Mouse (Mus musculus) brain, embryonic 14.5 days (tissue): ENCODE results near the gene Otud5. TPM values are rescaled to one million over a fixed set of nuclear protein-coding genes. Genes with fewer than 3 reads are reported as not detected.
A peak's percentile ranks its signal among the peaks of the same experiment; 100 is the strongest.

Experiments
- DNase-seq: peaks from one replicate; pipeline ENCODE4 v3.0.0-alpha.2; 2011; ENCODE audit warnings: low read depth
- CTCF ChIP-seq: fragments of 200-500 bp; IDR thresholded peaks from 2 replicates; pipeline ENCODE4 v1.5.1; 2012; ENCODE audit warnings: inconsistent platforms, mild to moderate bottlenecking, moderate library complexity, borderline replicate concordance; ENCODE audit not compliant: insufficient read depth, insufficient read length; ENCODE audit errors: extremely low read depth
- POLR2A ChIP-seq: fragments of 200-500 bp; IDR thresholded peaks from 2 replicates; pipeline ENCODE4 v1.6.1; 2012; ENCODE audit warnings: mild to moderate bottlenecking, inconsistent platforms, borderline replicate concordance; ENCODE audit not compliant: poor library complexity, insufficient read depth, insufficient read length, severe bottlenecking; ENCODE audit errors: extremely low read depth
- polyA plus RNA-seq: library from polyadenylated mRNA; depleted of rRNA; stranded (reverse); fragments of >200 nt; gene quantifications from 2 replicates; pipeline ENCODE4 v1.2.3, GENCODE M21; 2012

Otud5 gene
- polyA plus RNA-seq, 1 experiment = 56.4 TPM

DNA sequence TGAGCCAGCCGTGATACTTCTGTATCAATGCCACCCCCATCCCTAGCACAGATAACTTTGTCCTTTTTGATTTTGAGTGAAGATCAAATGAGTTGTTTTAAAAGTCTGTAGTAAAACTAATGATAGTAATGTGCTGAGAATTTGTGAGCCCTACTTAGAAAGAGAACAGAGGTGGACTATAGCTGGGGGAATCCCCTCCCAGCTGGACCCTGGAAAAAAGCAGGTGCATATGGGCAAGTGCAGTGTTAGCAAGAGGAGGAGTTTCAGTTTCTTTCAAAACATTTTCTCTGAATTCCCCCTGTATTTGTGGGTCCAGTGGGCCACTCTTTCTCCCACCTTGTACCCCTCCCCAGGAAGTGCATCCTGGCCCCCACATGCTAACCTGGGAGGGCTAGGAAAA lies 22.0 kb downstream of the Otud5 start:
- TF ChIP-seq CTCF = no peak
- no peak for TF ChIP-seq POLR2A
- no peak for DNase-seq

DNA sequence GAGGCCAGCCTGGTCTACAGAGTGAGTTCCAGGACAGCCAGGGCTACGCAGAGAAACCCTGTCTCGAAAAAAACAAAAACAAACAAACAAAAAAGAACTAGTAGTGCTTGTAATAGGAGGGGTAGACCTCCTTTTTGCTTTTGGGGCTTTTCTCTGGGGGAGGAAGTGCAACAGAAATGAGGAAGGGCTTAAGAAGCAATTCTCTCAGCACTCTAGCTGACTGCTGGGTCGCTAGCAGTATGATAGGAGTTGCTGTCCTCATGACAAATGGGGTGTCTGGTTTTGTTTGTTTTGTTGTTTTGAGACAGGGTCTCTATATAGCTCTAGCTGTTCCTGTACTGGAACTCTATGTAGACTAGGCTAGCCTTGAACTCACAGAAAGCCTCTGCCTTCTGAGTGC lies 23.4 kb downstream of the Otud5 start:
- no peak for DNase-seq
- TF ChIP-seq CTCF (no peak), POLR2A (no peak)

DNA sequence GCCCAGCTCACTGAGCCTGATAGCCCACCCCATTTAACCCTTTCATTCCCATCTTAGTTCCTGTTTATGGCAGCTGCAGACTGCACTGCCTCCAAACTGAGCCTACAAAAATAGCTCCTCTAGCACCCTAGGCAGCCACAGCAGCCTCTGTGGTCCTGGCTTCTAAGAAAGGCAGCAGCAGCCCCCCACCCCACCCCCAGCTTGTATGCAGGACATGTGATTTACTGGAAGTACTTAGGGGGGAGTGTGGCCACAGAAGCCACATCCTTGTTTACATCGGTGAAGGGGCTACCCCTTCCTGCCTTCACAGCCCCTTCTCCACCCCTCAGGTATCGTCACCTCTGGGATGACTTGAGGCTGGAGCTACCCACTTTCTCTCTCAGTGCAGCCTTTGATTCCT lies 24.2 kb downstream of the Otud5 start:
- DNase-seq = no peak
- TF ChIP-seq POLR2A = no peak
- TF ChIP-seq CTCF = no peak

DNA sequence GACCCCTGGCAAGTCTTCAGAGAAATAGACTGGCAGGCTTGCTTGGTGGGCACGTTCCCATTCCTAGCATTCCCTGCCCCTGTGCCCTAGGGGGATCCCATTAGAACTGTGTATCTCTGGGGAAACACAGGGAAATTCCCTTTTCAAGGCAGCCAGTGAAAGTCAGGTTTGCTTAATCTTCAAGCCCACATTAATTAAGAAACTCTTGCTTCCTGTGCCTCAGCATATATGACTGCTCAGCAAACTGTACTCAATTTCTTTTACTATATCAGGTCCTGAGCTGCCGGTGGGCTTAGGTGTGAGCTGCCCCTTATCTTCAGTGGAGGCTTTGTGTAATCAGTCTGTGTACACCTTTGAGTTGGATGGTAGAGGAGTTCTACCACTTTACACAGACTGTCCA lies 24.6 kb downstream of the Otud5 start:
- TF ChIP-seq CTCF = no peak
- no peak for DNase-seq

DNA sequence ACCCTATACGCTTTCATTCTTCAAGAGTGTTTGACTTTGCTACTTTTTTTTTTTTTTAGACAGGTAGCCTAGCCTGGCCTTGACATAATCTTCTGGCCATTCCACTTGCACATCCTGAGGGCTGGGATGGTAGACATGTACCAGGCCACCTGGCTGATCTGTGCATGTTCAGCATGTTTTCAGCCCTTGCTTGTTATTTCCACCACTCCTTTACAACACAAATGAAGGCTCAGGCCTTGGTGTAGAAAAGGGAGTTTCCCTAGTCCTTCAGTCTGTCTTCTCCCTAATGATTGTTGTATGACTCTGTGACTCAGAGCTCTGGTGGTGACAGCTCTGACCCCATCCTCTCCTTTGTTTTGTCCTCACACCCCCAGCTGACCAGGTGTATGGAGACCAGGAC lies 26.0 kb downstream of the Otud5 start:
- DNase-seq = no peak
- no peak for TF ChIP-seq POLR2A
- TF ChIP-seq CTCF = no peak

DNA sequence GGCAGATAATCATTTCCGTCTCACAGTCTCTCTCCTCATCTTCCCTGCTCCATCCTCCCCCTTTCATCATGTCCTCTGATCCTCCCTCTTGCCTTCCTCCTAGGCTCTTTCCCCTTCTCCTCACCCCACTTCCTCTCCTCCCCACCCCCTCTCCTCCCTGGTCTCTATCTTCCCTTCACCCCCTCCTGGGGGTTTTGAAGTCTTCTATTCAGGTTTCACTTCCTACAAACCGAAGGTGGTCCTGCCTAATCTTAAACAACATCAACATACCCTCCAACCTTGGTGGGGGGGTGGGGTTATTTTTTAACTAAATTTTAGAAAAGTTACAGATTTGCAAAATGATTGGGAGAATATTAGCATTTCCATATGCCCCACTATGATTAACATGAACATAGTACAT lies 27.3 kb downstream of the Otud5 start:
- no peak for DNase-seq
- no peak for TF ChIP-seq CTCF
- no peak for TF ChIP-seq POLR2A

DNA sequence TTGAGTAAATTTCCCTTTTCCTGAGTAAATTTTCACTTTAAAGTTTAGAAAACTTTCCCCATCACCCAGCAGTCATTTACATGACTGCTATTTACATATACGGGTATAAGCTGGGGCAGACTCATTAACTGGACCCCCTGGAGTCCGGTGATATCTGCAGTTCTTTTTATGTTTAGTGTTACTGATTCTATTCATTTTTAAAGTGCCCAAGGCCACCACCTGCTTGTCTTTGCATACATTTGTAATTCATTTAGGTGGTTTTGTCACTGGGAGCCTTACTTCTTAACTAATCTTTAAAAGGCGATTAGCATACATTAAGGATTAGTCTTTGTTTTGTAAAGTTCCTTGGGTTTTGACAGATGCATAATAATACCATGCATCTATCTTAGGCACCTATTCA lies 28.7 kb downstream of the Otud5 start:
- peak; percentile 49 for DNase-seq
- TF ChIP-seq POLR2A (no peak), CTCF (no peak)

DNA sequence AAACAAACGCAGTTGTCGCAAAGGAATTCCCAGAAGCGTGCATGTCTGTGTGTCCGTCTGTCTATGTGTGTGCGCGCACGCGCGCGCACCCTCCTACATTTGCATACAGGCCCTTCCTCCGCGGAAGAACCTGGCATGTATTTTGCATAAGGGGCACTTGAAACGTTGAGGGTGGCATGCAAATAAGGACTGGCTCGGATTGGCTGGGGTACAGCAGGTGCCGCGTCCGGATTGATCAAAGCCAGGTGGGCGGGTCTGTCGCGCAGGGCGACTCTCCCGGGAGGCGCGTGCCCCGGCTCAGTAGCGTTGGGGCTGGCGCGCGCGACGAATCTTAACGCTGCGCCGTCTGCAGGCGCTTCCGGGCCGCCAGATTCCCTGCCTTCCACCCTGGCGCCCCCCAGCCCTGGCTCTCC lies 36.8 kb downstream of the Otud5 start, which contains the start of gene Pim2:
Gene Pim2 (plus strand): TSS at position 256 of the 413 bp plus-strand sequence.
- no peak for TF ChIP-seq CTCF
- no peak for TF ChIP-seq POLR2A
- DNase-seq = peak; percentile 94

DNA sequence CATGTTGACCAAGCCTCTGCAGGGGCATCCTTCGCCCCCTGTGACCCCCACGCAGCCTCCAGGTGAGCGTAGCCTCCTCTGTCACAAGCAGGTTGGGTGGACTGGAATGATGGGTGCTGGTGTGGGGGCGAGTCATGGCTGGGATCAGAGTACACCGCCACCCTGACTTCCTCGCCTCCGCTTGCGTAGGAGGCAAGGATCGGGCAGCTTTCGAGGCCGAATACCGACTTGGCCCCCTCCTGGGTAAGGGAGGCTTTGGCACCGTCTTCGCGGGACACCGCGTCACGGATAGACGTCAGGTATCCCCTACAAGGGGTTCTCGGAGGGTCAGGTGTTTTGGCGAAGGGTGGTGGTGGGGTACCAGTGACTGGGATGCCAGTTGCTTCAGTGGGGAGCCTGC lies 37.3 kb downstream of the Otud5 start:
- TF ChIP-seq POLR2A (no peak), CTCF (no peak)
- peak; percentile 11 for DNase-seq

DNA sequence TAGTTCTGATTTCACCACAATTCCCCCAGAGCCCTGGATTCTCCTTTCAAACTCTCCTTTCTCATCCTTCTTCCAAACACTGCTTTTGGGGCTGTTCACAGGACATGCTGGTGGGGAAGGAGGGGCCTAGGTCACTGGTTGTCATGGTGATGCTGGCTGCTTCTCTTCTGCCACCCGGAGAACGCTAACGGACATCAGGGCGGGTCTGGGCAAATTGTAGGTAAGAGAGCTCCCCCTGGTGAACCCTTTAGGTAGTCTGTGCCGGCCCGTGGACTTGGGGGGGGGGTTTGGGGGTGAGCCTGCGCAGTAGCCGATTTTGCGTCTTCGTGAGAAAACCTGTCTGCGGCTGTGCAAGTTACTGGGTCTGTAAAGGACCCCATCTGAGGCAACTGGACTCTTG lies 38.7 kb downstream of the Otud5 start:
- peak; percentile 54 for TF ChIP-seq CTCF
- TF ChIP-seq POLR2A = no peak
- peak; percentile 90 for DNase-seq

DNA sequence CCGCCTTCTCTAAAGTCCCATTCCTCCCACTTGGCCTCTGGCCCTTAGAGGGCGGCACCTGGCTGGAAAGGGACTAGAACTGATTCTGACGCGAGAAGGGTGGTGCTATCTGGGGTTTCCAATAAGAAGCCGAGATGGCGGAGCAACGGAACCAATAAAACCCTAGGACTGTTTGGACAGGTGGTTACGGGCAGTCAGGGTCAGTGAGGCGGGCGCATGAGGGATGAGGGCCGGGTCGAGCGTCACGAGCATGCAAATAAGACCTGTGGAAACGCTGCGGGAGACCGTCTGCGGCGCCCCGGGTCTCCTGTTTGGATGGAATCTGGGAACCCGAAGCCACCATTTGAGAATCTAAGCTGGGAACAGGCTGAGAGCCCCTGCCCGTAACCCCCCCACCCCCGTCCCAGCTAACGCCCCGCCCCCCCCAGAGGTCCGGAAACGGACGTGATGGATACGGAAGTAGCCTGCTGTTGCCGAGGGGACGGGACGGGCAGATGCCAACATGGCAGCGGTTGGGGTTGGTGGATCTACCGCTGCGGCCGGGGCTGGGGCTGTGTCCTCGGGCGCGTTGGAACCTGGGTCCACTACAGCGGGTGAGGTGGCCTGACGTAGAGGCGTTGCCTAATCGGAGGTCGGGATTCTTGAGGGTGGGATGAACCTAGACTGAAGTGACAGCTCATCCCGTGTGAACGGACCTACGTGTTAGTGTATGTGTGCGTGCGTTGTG lies 42.8 kb downstream of the Otud5 start, which contains the start of gene Slc35a2:
Gene Slc35a2 (plus strand): TSS at position 188 of the 727 bp plus-strand sequence.
- TF ChIP-seq CTCF = no peak
- TF ChIP-seq POLR2A = no peak
- DNase-seq = peak; percentile 91

DNA sequence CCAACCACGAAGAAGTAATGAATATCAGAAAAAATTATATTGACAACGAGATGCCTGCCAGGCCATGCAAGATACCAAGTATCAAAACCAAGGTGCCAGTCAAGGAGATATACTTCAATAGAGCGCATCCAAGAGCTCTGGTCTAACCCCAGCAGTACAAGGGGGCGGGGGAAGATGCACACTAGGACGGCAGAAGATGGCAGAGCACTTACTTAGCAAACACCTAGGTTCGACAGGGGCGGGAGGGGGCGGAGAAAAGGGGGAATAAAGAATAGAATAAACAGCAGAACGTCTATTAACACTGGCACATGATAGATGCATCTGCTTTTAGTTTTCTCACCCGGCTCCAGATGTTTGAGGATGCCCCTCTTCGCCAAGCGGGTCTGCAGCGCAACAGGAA lies 57.0 kb downstream of the Otud5 start:
- TF ChIP-seq POLR2A (no peak), CTCF (no peak)
- no peak for DNase-seq

DNA sequence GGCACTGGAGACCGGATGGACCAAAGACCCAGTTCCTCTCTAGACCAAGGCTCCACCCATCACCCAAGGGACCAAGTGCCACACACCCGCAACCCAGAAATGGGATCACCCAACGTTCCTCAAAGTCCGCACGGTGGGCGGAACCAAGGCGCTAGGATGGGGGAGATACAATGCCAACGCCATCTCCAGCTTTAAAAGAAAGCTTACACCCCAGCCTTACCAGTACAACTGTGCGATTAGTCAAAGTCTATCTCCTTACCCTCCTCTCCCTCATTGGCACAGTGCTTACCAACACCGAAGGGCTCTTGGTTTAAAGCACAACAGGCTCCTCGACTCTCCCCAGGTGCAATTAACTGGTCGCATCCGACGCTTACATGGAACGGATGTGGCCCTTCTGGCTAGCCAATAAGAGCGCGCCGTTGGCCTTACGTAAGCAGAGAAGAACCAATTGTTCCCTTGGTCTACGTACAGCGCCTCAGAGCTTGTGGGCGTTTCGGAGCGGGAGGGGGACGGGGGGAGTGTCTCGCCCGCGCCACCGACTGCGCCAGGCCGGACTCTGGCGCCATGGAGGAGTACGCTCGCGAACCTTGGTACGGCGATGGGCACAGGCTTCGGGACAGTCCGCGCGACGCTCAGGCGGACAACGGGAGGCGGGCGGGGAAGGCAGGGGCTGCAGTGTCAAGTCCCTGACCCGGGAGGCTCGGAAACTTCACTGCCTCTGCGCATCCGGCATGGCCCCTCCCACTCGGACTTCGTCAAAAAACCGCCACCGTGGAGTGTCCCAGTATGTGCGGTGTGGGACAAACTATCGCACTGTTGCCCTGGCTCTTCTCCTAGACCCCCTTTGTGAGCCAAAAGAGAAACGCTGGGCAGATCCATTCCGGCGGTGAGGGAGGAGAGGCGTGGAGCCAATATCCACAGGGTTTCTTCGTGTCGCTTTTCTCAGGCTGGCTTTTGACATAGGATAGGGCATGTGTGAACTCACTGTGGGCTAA lies 58.0 kb downstream of the Otud5 start, which contains the start of the genes Pqbp1 and Timm17b:
Gene Pqbp1 (minus strand): TSS at position 390 of the 995 bp plus-strand sequence.
Gene Timm17b (plus strand): TSS at position 478 of the 995 bp plus-strand sequence.
- TF ChIP-seq CTCF (no peak), POLR2A (0 out of 2 replicates have a peak, but pooled peaks have one; percentile 39)
- peak; percentile 98 for DNase-seq
